Mouse (Mus musculus): ENCODE data around the gene Usp24. TPM values are rescaled to one million over a fixed set of nuclear protein-coding genes. Genes with fewer than 3 reads are reported as not detected.

Gene Usp24
- total RNA-seq, 2 experiments from 2014 or later, result 43.1 to 44.0 TPM

DNA sequence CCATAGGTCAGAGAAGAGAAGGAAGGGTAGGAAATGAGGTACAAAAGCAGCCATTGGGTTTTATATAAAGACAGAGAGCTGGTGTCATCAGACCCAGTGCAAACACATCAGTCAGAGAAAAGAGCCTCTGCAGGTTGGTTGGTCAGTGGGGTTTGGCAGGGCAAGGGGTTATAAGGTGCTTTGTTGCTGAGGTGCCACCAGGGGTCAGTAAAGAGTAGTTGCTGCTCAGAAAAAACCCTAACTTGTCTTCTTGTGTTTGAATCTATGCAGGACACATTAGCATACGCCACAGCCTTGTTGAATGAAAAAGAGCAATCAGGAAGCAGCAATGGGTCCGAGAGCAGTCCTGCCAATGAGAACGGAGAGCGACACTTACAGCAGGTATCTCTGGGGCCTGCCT lies 120.5 kb downstream of the Usp24 start:
- no peak for DNase-seq (ENCODE audit: extremely low spot score in 1 of 2, low spot score in 2 of 2)
- intact Hi-C loops (cut with DNase I), result no loop called here

DNA sequence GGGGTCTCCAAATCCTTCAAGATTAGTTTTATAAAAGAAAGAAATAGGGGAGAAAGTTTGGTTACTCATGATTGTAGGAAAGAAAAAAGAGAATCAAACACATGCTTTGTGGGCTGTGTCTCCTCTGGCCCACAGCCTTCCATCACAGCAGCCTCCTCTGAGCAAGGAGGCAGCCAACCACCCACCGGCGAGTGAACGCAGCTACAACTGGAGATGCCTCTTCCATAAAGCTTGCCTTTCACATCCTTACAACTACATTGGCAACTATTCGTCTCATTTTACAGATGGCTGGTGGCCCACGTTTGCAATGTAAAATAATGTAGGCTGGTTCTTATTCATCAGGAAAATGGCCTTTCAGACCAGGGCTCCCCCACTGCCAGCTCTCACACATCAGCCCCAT lies 121.2 kb downstream of the Usp24 start:
- peak; percentile 3; the same call in 1 of the 2 replicates for TF ChIP-seq CTCF (IDR thresholded peaks at IDR 0.05)
- Histone ChIP-seq H3K27ac (peak overlapping the region; percentile 59; the same call in 1 of the 2 replicates), H3K4me3 (no peak overlapping the region)
- intact Hi-C loops (cut with DNase I), result no loop called here
- peak in 1 of 2 experiments; percentile 43 for DNase-seq (ENCODE audit: extremely low spot score in 1 of 2, low spot score in 2 of 2)

More for the DNA sequence above, 120.5 kb downstream of the Usp24 start:
- H3K27ac ChIP-seq, result no peak overlapping the region; the same call in 1 of the 2 replicates
- no peak overlapping the region for H3K4me3 ChIP-seq
- TF ChIP-seq CTCF (IDR thresholded peaks at IDR 0.05), result peak; percentile 79

DNA sequence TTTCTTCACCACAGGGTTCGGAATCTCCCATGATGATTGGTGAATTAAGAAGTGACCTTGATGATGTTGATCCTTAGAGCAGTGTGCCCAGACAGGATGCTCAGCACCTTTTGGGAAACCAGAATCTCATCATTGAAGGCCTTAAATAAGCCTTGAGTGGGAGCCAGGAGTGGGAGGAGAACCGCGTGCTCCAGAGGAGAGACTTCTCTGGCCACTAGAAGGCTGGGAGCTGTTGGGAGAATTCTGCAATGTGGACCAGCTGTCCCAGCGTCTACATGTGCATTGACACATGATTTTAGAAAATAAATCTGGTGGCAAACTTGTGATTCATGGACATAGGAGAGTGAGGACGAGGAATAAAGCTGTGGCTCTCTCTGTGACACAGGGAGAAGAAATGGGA lies 122.8 kb downstream of the Usp24 start:
- intact Hi-C loops (cut with DNase I), result no loop called here
- no peak for TF ChIP-seq CTCF (IDR thresholded peaks at IDR 0.05)
- H3K4me3 ChIP-seq, result no peak overlapping the region
- peak overlapping the region; percentile 59 for H3K27ac ChIP-seq
- no peak for DNase-seq (ENCODE audit: extremely low spot score in 1 of 2, low spot score in 2 of 2)

DNA sequence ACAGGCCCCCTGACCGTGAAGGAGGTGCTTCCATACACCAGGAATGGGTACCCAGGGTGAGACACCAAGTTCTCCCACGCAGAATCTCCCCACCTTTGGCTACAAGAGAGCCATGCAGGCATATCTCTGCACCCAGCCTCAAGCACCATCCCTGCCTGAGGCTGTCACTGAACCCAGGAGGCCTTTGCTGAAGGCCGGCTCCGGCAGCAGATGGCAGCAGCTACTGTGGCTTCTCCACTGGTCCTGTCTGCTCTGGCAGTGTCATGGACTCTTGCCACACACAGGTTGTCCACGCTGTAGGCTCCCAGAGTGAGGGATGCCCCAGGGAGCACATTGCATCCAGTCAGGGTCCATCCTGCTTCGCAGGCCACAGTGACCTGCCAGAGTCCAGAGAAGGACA lies 127.2 kb downstream of the Usp24 start:
- no peak for DNase-seq (ENCODE audit: extremely low spot score in 1 of 2, low spot score in 2 of 2)
- H3K4me3 ChIP-seq, result no peak overlapping the region
- TF ChIP-seq CTCF (IDR thresholded peaks at IDR 0.05), result no peak
- intact Hi-C loops (cut with DNase I), result no loop called here
- no peak overlapping the region for H3K27ac ChIP-seq

DNA sequence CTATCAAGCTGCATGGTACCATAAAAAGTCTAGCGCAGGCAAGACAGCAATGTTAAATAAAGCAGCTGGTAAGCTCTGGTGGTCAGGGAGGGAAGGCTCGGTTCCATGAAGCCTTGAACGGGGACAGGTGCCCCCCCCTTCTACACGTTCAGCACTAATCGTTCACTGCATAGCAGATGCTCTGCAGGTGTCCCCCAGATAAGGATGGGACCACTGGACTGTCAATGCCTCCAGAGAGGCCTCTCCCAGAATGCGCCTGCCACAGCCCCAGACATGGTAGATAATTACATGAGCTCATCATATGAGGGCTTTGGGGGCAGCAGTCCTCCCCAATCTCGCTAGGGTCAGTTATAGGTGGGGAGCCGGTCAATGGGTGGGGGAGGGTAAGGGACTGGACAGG lies 133.3 kb downstream of the Usp24 start:
- no peak for TF ChIP-seq CTCF (IDR thresholded peaks at IDR 0.05)
- intact Hi-C loops (cut with DNase I), result no loop called here
- Histone ChIP-seq H3K27ac (no peak overlapping the region), H3K4me3 (no peak overlapping the region)
- no peak for DNase-seq (ENCODE audit: extremely low spot score in 1 of 2, low spot score in 2 of 2)

DNA sequence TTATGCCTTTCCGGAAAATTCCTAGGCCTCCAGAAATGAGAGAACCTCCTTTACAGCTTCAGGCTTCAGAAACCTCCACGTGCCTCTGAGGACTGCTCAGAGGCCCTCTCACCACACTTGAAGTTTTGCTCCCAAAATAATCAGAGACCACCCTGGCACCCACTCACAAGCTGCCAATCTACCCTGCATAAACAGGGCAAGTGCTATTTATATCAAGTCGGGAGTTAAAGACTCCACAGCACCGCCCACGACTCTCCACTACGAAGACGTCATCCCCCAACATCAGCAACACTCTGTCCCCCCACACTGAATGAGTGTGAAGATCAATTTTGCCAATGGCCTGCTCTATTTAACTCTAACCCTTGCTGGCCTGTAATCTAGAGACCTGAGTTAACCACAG lies 136.4 kb downstream of the Usp24 start:
- no peak overlapping the region for H3K4me3 ChIP-seq
- no peak overlapping the region; the same call in 1 of the 2 replicates for H3K27ac ChIP-seq
- peak in 1 of 2 experiments; percentile 13 for DNase-seq (ENCODE audit: extremely low spot score in 1 of 2, low spot score in 2 of 2)
- no peak for TF ChIP-seq CTCF (IDR thresholded peaks at IDR 0.05)
- intact Hi-C loops (cut with DNase I), result no loop called here

DNA sequence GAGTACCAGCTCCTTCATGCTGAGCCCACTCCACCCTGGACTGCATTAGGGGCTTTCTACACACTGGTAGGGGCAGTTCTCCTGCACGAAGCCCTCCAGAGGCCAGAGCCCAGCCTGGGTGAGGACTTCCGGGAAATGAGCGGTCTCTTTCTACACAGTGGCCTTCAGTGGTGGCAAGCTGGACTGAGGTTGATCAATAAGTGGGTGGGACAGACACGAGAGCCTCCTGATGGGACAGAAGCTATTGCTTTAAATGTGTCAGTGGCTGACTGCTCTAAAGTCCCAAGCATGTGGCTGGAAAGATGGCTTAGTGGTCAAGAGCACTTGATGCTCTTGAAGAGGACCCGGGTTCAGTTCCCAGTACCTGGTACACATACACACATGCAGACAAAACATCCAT lies 137.1 kb downstream of the Usp24 start:
- no peak overlapping the region; the same call in 1 of the 2 replicates for H3K27ac ChIP-seq
- no peak overlapping the region for H3K4me3 ChIP-seq
- TF ChIP-seq CTCF (IDR thresholded peaks at IDR 0.05), result no peak
- intact Hi-C loops (cut with DNase I), result no loop called here
- DNase-seq (ENCODE audit: extremely low spot score in 1 of 2, low spot score in 2 of 2), result no peak

DNA sequence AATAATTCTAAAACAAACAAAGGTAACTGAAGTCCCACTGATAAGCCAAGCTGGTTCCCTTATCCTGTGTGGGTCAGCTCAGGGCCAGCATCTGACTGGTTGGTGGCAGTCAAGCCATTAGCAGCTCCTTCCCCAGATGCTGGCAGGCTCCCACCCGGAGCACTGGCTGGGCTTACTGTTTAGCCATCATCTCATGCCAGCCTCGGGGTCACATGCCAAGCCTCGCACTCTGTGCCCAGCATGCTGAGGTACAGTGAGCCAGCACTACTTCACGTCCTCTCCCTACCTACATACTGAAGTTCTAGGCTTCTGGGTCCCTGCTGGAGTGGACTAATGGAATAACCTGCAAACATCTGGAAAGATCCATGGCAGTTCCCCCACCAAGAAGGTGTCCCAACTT lies 137.5 kb downstream of the Usp24 start:
- H3K4me3 ChIP-seq, result no peak overlapping the region
- intact Hi-C loops (cut with DNase I), result no loop called here
- no peak for TF ChIP-seq CTCF (IDR thresholded peaks at IDR 0.05)
- no peak overlapping the region for H3K27ac ChIP-seq
- no peak for DNase-seq (ENCODE audit: extremely low spot score in 1 of 2, low spot score in 2 of 2)

DNA sequence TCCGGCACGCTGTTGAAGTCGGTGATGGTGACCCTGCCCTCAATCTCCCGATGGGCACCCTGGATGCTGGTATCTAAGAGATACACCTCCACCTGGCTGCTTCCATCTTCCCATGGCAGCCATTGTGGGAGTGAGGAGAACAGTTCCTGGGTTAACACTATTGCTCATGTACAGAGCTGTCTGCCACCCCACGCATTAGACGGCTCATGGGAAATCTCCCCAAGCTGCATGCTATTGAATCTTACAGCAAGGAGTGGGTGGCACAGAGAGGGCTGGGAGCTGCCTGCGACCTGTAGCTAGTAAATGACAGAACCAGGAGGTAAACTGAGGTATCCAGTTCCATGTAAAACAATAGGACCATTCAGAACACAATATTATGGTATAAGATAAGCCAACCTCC lies 138.5 kb downstream of the Usp24 start:
- intact Hi-C loops (cut with DNase I), result no loop called here
- DNase-seq (ENCODE audit: extremely low spot score in 1 of 2, low spot score in 2 of 2), result no peak
- no peak for TF ChIP-seq CTCF (IDR thresholded peaks at IDR 0.05)
- Histone ChIP-seq H3K4me3 (no peak overlapping the region), H3K27ac (no peak overlapping the region)

DNA sequence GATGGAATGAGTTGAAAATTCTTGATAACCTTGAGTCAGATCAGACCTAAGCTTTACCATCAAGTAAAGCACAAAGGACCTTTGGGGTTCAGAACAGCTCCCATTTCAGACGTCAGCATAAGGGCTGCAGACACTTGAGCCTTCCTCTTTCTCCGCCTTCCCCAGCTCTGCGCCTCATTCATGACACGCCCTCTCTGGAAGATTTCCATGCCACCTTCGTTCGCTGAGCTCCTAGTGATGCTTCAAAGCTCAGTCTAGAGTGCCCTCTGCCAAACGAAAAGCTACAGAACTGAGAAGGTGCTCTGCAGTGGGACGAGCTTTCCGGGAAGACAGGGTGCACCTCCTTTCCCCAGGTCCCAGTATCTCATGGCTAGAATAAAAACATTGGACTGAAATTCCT lies 146.0 kb downstream of the Usp24 start:
- intact Hi-C loops (cut with DNase I), result no loop called here
- H3K4me3 ChIP-seq, result no peak overlapping the region
- TF ChIP-seq CTCF (IDR thresholded peaks at IDR 0.05), result no peak
- DNase-seq (ENCODE audit: extremely low spot score in 1 of 2, low spot score in 2 of 2), result no peak
- H3K27ac ChIP-seq, result no peak overlapping the region

DNA sequence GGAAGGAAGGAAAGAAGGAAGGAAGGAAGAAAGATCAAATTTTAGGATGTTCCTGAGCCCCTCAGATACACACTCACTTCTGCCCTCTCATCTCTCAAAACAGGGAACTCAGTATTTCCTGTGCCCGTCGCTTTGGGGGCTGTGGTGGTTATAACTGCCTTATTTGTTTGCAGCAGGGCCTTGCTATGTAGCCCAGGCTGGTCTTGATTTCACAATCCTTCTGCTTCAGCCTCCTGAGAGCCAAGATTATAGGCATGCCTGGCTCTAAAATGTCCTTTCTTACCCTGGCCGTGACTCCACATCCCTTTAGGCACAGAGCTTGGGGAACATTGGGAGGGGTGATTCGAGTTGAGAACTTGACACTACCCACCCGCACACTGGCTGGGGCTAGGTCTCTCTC lies 146.5 kb downstream of the Usp24 start:
- no peak for DNase-seq (ENCODE audit: extremely low spot score in 1 of 2, low spot score in 2 of 2)
- TF ChIP-seq CTCF (IDR thresholded peaks at IDR 0.05), result no peak
- H3K4me3 ChIP-seq, result no peak overlapping the region
- H3K27ac ChIP-seq, result no peak overlapping the region
- intact Hi-C loops (cut with DNase I), result no loop called here

DNA sequence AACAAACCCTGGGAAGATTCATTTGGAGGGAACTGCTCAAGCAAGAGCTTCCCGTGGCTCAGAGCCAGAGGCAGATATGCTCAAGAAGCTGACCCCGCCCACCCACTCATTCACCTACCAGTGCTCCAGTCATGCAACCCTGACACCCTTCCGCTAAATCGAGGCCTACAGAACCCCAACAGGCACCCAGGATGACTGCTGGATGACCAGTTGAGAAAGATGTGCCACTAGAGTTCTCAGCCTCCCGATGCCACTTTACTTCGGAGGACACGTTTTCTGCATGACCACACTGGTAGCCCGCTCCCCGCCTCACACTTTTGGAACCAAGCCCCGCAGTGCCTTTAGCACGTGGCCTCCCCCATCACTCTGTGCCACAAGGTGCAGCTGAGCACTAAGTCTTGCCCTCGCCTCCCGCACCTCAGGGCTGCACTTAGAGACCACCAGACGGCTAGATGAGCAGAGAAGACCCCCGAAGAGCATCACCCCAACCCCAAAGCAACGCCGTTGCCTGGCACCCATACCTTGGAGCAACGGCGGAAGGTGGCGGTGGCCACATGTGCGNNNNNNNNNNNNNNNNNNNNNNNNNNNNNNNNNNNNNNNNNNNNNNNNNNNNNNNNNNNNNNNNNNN lies 147.3 kb downstream of the Usp24 start:
- DNase-seq (ENCODE audit: extremely low spot score in 1 of 2, low spot score in 2 of 2), result no peak
- H3K27ac ChIP-seq, result no peak overlapping the region
- intact Hi-C loops (cut with DNase I), result no loop called here
- no peak for TF ChIP-seq CTCF (IDR thresholded peaks at IDR 0.05)
- peak overlapping the region; percentile 26; the same call in 1 of the 2 replicates for H3K4me3 ChIP-seq

DNA sequence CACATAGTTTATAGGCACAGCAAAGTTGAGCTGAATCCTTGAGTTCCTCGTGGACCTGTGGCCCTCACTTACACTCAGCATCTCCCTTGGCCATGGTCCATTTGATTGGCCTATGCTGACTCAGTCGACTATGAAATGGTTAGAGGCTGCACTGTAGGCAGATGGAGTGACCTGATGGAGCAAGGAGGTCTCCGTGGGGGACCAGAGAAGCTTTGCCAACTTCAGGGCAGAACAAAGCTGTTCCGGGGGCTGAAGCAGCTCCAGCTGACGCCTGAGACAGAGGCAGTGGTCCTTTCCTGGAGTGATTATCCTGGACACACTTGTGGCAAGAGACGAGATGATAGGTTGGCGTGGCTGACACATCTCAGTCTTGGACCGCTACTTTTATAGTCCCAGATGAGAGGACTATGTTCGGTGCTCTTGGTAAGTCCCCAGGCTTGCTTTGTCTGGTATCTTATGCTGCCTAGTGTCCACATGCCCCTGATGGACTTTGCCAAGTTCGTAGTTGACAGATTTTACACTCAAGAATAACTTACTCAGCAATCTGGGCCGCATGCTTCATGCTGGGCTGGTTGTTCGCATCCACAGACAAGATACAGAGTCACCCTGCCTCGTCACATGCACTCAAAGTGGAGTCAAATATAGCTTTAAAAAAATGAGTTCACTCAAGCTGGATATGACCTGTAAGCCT lies 151.6 kb downstream of the Usp24 start:
- H3K4me3 ChIP-seq, result no peak overlapping the region
- no peak for TF ChIP-seq CTCF (IDR thresholded peaks at IDR 0.05)
- no peak for DNase-seq (ENCODE audit: extremely low spot score in 1 of 2, low spot score in 2 of 2)
- H3K27ac ChIP-seq, result no peak overlapping the region
- intact Hi-C loops (cut with DNase I), result loop anchor here (2.0 kb wide), 1 partner anchor 67 kb away; no protein-coding TSS in a partner anchor

Data from left cerebral cortex, adult 2 months (tissue).